Mouse (Mus musculus) R1 (cell line): ENCODE measurements around the gene Ppp1r14a.

Experiments
- DNase-seq: peaks from one replicate; pipeline ENCODE4 v3.0.0-alpha.2; 2018; ENCODE audit warnings: low read depth, low spot score

Ppp1r14a gene

DNA sequence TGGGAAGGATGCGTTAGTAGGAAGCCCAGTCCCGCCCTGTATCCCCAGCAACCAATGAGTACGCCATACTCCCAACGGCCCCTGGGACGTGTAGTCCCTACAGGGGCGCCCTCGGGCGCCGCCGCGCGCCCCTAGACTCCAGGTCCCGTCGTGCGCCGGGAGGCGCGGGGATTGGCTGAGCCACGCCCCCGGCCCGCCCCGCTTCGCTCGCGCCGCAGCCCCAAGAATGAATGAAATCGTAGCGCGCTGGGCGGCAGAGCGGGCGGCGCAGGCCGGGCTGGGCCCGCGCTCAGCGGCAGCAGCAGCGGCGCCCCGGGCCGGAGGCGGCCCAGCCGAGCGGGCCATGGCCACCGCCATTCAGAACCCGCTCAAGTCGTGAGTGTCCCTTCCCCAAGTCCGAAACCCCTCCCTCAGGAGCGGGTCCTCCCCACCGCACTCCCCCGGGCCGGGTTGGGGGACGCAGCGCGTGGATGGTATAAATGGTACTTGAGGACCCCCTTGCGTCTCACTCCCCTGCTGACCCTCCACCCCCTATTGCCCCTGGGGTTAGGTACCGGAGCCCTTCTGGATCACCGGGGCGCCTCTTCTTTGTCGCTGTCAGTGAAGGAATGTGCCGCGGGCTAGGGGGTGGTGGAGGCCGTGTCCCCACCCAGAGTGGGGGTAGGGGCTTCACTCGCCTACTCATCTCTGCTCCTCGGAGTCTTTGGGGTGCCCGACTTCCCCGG lies 14.8 kb downstream of the Ppp1r14a start, which contains the start of gene Dpf1:
Gene Dpf1 (plus strand): TSS at position 214 of the 725 bp plus-strand sequence.
- DNase-seq, result peak; percentile 80

DNA sequence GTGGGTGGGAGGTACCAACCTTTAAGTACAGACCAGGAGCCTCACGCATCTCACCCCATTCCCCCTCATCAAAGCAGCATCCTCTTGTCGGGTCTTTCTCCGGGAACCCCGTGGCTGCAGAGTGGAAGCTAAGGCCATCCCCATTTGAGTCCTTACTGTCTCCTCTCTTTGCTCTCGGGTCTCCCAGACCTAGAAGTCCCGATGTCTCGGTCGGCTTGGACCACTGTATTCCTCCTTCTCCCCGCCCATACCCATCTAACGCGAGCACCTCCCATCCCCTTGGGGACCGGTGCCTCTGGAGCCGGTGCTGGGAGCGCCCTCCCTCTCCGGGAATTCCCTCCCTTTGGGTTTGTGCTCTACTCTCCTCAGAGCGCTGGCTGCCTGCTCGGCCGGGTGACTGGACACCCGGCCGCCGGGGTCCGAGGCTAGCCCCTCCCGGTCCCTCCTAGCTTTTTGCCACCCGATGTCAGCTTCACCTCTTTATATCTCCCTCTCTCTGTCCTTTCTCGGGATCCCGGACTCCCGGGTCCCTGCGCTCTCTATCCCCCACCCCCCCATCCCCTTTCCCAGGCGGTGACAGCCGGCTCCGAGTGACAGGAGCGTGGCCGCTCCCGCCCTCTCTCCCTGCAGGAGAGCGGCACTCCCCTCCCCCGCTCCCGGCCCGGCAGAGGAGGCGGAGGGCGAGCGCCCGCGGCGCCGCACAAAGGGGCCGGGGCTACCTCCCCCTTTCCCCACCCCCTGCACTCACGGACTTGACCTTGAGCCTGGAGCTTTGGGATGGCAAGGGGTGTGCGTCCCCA lies 15.6 kb downstream of the Ppp1r14a start:
- DNase-seq, result peak; percentile 78

DNA sequence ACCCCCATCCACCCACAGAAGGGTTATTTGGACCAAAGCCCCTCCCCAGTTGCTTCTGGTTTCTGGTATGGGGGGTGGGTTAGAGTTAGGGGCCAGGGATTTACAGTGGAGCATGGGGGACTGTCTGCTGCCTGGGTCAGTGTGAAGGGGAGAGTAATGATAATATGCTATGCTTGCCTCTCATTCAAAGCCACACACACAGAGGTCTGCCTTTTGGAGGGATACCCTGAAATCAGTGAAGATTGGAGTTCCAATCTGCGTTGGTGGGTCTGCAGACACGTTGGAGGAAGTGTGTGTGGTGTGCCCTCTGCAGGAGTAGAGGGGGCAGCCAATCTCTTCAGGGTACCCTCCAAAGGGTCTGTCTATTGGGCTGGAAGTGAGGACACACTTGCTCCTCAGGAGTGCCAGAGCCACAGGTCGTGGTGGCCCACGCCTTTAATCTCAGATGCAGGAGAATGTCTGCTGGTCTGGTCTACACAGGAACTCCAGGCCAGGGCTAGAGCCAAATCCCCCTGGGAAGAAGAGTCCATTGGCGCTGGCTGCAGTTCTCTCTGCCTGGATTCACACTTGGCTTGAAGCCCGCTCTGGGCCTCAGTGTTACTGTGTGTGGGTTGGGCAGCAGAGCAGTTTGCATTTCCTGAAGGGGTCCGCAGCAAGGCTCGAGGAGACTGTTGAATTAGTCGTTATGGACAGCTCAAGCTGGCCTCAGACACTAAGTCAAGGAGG lies 16.3 kb downstream of the Ppp1r14a start:
- DNase-seq, result peak; percentile 44

DNA sequence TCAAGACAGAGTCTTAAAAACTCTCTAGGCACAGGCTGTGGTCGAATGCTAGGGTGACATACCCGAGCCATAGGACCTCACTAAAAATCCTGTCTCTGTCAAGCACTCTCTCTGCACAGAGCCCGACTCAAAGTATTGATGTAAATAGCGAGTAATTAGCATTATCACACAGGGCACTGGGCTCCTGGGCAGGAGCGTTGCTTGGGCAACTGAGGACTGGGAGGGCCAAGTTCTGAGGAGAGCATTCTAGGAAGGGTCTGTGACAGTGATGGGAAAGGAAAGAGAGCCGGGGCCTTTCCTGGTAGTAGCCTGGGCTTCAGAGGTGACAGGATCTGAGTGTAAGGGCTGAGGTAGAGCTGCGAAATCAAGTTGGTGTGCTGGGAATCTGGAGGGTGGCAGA lies 17.0 kb downstream of the Ppp1r14a start:
- peak; percentile 42 for DNase-seq

DNA sequence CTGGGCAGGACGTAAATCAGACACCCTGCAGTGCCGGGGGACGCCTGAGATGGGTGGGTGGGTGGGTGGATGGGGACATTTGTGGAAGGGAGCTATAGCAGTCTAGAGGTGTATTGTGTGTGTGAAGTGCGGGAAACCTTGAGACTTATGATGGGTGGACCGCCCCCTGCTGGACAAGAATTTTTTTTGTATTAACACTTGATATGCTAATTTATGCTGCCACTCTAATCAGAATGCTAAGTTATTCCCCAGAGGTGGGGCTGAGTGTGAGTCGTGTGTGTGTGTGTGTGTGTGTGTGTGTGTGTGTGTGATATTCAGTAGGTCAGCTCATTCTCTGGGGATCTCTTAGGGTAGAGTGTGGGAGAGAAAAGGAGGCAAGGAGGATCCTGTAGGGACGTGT lies 17.5 kb downstream of the Ppp1r14a start:
- peak; percentile 81 for DNase-seq

DNA sequence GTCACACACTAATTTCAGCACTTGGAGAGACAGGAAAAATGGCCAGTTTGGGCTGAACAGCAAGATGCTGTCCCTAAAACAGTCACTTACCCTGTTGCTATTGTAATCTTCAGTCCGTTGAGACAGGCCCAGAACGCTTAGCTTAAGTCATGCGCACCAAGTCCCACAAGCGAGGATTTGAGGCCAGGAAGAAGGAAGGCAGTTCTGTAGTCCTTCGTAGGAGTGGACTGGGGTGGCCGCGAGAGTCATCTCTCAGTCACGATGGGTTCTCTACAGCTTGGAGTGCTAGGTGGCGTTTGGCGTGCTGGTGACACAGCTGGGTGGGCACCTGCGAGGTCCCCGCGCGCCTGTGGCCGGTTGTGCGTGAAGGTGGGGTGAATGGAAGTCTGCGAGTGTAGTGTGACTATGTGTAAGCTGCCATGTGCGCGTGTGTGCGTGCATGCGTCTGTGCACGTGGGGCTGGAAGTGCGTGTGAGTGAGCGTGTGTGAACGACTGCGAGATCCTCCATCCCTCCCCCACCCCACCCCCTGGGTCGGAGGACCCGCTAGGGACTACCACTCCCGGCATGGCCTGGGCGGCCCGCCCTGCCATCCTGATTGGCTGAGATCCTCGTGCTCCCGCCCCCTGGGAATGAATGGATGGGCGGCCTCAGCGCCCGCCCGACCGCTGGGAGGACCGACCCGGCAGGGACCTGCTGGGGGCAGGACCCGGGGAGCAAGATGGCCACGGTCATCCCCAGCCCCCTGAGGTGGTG lies 18.4 kb downstream of the Ppp1r14a start:
- DNase-seq, result peak; percentile 89

DNA sequence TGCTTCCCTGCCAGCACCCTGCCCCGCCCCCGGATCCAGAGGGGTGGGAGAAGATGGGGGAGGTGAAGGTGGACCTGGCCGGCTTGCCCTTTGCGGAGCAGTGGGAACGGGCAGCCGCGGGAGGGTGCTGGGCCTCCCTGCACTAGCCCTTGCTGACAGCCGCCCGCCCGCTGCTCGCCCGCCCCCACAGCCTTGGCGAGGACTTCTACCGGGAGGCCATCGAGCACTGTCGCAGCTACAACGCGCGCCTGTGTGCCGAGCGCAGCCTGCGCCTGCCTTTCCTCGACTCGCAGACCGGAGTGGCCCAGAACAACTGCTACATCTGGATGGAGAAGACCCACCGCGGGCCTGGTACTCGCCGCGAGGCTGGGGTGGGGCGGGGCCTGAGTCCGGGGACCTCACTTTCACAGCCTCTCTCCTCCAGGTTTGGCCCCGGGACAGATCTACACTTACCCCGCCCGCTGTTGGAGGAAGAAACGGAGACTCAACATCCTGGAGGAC lies 20.2 kb downstream of the Ppp1r14a start:
- DNase-seq, result no peak

DNA sequence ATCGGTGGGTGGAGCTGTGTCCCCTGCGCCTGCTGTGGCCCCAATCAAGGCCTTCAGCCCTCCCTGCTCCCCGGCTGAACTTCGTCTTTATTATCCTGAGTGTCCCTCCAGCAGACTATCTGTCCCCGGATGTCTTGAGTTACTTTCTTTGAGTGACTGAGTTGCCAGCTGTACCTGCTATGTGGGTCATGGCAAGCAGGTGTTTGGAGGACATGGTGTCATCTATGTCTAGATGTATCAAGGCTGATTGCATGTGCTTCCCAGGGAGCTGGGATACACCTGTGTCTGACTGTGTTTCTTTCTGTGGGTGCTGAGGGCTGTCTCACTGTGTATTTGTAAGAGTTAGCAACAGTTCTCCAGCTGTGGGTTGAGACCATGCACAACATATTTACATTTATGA lies 20.6 kb downstream of the Ppp1r14a start:
- DNase-seq, result no peak

DNA sequence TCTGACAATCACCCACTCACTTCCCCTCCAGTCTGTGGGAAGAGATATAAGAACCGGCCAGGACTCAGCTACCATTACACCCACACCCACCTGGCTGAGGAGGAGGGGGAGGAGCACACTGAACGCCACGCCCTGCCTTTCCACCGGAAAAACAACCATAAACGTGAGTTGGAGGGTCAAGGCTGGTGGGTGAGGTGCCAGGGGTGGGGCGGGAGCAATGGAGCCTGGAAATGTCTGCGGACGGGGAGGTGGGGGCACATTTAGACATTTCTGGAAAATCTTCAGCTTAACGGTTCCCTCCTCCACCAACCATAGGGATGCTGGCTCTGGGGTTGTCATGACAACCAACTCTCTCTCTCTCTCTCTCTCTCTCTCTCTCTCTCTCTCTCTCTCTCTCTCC lies 23.9 kb downstream of the Ppp1r14a start:
- DNase-seq, result no peak

DNA sequence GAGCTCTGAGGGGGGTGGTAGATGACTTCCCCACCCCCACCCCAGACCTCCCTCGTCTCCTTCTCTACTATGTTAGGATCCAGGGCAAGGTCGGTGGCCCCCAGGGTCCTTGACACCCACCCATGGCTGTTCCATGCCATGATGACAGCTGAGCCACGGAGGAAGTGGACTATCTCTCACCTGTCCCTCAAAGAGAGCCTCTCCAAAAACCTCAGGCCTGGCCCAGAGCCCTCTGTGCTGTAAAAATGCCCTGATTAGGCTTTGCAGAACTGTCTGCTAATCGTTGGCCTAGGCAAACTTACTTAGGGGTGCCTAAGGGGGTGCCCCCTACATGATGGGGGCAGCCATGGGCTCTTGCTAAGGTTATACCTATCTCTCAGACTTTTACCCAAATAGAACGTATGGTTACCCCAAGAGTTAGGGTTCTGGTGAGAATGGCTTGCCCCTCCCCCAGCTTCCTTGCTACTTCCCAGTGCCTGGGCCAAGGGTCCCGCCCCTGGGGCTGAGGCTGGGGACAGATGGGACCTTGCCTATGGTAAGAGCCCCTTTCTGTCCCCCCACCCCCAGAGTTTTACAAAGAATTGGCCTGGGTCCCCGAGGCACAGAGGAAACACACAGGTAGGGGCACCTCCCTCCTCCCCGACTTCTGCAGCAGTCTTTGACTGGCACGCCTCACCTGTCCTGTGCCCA lies 24.6 kb downstream of the Ppp1r14a start:
- DNase-seq, result no peak

DNA sequence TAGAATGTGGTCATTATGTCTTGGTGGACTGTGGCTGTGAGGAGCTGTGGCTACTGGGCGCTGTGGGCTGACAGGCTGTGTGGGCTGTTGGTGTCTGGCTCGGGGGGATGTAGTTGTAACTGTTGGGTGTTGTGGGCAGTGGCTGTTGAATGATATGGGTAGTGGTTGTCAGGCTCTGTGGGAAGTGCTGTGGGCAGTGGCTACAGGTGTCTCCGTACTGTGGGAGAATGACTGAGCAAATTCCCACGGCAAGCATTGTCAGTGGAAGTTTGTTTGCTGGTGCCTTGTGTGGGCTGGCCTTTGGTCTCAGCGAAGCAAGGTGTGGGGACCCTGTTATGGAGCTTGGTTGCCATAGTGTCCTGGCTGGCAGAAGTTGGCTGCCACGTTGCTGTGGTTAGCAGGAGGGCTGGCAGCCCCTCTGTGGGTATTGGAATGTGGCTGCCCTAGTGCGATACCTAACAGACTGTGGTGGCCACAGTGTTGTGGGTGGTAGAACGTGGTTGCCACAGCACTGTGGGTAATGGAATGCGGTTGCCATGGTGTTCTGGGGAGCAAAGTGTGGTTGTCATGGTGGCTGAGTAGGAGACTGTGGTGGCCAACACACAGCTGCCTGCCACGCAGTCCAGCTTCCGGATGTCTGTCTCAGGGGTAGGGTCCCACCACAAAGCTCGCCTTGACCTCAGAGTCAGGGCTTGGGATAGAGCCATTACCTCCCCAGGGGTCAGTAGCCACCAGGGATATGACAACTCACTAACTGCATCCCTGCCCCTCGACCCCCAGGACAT lies 25.9 kb downstream of the Ppp1r14a start:
- DNase-seq, result peak; percentile 67

DNA sequence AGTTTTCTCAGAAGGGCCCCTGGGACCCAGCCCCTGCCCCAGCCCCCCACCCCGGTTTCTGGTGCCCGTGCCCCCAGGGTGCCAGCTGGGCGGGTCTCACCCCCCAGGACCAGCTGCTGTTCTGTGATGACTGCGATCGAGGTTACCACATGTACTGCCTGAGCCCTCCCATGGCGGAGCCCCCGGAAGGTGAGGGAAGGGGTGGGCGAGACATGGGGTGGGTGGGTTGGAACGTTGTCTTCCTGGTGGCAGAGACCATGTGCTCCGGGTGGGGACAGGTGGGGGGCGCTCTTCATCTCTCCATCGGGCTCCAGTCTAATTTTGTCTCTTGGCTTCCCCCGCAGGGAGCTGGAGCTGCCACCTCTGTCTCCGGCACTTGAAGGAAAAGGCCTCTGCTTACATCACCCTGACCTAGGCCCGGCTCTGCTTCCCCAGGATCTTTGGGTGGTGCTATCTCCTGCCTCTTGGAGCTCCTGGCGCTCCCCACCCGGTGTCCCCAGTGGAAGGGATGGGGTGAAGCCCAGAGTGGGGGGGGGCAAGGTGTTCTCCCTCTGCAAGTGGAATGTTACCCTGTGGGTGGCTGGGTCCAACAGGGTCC lies 27.1 kb downstream of the Ppp1r14a start:
- no peak for DNase-seq

DNA sequence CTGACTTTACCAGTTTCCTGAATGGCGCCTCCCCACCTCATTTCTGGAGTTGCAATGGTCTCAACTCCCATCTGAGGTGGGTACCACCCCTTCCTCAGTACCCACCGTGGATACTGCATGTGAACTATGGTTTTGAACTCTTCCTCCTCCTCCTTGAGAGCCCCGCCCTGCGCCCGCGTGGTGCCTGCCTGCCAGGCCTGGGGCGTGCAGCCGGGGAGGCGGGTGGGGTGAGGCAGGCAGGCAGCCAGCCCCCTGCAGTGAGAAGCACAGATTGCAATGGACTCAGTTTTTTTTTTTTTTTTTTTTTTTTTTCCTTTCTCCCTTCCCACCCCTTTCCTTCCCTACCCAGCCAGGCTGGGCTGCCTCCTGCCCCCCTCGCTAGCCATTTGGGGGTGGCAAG lies 27.9 kb downstream of the Ppp1r14a start:
- peak; percentile 58 for DNase-seq

DNA sequence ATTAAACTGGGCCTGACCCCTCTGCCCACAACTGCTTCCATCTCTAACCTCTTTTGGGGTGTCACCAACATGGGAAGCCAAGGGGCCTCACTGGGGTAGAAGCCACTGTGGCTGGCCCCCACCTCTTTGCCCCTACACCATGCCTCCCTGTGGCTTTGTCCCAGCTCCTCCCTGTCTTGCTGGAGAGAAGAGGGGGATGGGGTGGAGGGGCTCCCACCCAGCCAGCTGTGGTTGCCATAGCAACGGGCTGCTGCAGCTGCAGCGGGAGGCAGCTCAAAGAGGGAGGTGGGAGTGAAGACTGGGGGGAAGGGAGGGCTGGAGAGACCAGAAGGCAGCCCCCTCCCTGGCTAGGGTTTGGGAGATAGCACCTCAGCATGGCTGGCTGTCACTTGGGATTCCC lies 28.4 kb downstream of the Ppp1r14a start:
- DNase-seq, result peak; percentile 89

DNA sequence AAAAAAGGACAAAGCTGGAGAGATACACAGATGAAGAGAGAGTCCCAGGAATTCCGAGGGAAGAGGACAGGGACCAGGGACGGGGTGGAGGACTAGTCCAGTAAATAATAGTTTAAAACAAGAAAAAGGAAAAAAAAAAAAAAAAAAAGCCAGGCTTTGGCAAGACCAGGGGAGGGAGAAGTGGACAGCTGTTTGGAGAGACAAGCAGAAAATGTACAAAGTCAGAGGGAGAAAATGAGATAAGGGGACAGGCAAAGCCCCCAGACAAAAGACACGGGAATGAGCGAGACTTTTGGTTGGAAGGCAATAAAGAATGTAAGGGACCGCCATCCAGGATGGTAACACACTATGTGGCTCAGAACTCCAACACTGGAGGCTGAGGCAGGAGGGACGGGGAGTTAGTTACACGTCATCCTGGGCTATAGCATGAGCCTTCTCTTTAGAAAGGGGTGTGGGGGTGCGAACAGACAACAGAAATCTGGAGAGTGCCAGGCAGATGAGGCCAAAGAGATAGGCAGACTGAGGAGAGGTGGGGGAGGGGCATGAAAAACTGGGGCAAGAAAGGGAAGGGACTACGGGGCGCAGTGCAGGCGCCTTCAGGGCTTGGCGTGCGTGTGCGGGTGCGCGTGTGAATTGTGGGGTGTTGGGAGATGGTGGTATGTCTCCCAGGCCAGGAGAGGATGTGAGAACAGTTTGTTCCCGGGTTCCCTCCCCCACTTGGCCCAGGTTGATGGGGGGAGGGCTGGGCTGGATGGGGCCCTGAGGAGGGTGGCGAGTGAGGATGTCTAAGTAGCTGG lies 29.2 kb downstream of the Ppp1r14a start:
- DNase-seq, result peak; percentile 56

DNA sequence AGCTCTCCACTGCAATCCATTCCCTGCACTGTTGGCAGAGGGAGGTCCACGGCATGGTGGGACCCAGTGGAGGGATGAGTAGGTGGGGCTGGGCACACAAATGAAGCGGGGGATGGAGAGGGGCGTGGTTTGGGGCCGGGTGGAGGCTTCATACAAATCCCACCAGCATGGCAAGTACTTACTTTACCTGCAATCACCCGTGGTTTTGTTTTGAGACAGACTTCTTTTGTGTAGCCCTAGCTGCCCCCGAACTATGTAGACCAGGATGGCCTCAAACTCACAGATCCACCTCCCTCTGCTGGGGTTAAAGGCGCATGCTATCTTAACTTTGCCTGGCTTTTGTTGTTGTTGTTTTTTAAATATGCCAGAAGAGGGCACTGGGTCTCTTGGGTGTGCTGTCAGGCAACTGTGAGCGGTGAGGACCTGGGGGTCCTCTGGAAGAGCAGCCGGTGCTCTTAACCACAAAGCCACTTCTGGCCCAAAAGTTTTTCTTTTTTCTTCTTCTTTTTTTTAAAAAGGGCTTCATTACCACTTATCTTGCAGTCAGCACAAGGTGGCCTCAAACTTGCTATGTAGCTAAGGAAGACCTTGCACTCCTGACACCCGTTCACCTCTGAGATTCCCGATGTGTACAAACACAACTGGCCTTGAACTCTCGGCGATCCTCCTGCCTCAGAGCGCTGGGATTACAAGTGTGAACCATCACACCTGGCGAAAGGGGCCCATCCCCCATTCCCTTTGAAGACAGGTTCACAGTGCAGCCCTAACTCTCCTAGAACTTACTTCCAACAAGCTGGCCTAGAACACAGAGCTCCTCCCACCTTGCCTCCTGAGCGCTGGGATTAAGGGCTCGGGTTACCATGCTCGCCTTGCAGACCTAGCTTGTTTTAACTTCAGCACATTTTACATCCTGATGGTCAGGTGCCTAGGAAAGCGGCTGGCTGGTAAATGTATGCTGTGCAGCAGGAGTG lies 30.5 kb downstream of the Ppp1r14a start:
- DNase-seq, result peak; percentile 90

DNA sequence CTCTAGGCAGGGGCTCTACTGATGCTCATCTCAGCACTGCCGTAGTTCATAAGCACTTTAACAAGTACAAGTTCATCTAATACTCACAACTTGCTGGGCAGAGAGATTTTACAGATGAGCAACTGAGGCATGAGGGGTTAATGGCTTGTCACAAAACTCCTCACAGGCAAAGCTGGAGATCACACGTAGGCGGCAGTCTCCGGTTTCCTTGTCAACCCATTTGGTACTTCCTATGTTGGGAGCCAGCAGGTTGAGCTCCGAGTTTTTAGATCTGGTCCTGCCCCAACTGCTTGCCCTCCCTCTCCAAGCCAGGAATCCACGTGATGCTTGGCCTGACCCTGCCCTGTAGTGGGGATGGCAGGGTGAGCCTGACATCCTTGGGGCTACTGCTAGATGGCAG lies 38.0 kb downstream of the Ppp1r14a start:
- DNase-seq, result no peak

DNA sequence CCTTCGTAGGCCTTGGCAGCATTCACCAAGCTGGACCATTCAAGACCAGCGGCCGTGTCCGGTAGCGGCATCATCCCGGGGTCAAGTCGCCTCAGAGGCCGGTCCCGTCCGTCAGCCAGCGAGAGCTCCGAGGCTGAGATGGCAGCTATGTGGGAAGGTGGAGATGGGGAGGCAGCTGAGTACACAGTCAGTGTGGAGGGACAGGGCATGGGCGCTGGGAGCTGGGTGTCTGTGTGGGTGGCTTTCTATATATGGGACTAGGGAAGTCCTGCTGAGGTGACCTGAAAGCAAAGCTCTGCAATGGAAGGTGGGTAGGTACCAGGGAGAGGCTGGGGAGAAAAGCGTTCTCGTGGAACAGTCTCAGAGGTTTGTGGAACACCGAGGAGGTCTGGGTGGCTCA lies 39.9 kb downstream of the Ppp1r14a start:
- DNase-seq, result no peak
